Mouse (Mus musculus) limb, embryonic 11.5 days (tissue): ENCODE data around the gene Adam6b. TPM values are rescaled to one million over a fixed set of nuclear protein-coding genes. Genes with fewer than 3 reads are reported as not detected.

Source experiments
- ATAC-seq: fragments of 200-750 bp; cut with Nextera tagmentation; 2 replicates; pipeline ENCODE4 v1.8.0; 2017; ENCODE audit warnings: low read depth; ENCODE audit not compliant: insufficient number of reproducible peaks, low FRiP score, low TSS enrichment
- DNase-seq: peaks from one replicate; pipeline ENCODE4 v3.0.0-alpha.2; 2015; ENCODE audit warnings: low spot score
- H3K27ac ChIP-seq: fragments of 300-500 bp; sonication (generic); replicated peaks from 2 replicates; pipeline ENCODE4 v1.5.1; 2014; ENCODE audit warnings: low read depth, mild to moderate bottlenecking, low read length
- H3K27me3 ChIP-seq: fragments of 300-500 bp; sonication (generic); 2 replicates; pipeline ENCODE4 v1.6.1; 2014; ENCODE audit warnings: mild to moderate bottlenecking, low read length, mixed read lengths; ENCODE audit not compliant: control insufficient read depth, insufficient read depth
- H3K36me3 ChIP-seq: fragments of 300-500 bp; sonication (generic); 2 replicates; pipeline ENCODE4 v1.6.1; 2014; ENCODE audit warnings: mild to moderate bottlenecking, low read length, moderate library complexity, mixed read lengths; ENCODE audit not compliant: control insufficient read depth, insufficient read depth
- H3K4me1 ChIP-seq: fragments of 300-500 bp; sonication (generic); 2 replicates; pipeline ENCODE4 v1.6.1; 2014; ENCODE audit warnings: low read length, mixed read lengths; ENCODE audit not compliant: control insufficient read depth, insufficient read depth
- H3K4me2 ChIP-seq: fragments of 300-500 bp; sonication (generic); 2 replicates; pipeline ENCODE4 v1.6.1; 2014; ENCODE audit warnings: low read depth, mild to moderate bottlenecking, moderate library complexity; ENCODE audit not compliant: severe bottlenecking
- H3K4me3 ChIP-seq: fragments of 300-500 bp; sonication (generic); 2 replicates; pipeline ENCODE4 v1.5.1; 2014; ENCODE audit warnings: low read depth, low read length
- H3K9ac ChIP-seq: fragments of 300-500 bp; sonication (generic); 2 replicates; pipeline ENCODE4 v1.6.1; 2014; ENCODE audit warnings: mild to moderate bottlenecking, low read length
- H3K9me3 ChIP-seq: fragments of 300-500 bp; sonication (generic); 2 replicates; pipeline ENCODE4 v1.6.1; 2016; ENCODE audit warnings: low read length; ENCODE audit not compliant: control insufficient read depth
- WGBS: fragments of 180-500 bp; shearing (Covaris S2); extraction: QIAGEN DNeasy Blood & Tissue Kit; methylation state at CpG from one replicate; pipeline ENCODE4 v1.1.7; 2014; 5-methylcytosine and 5-hydroxymethylcytosine counted together
- polyA plus RNA-seq: library from polyadenylated mRNA; unstranded; fragments of >200 nt; fragmentation: Nextera tagmentation; extraction: Ambion mirVana; gene quantifications from 2 replicates; pipeline ENCODE4 v1.2.1, GENCODE M21; 2014

The Adam6b gene
- polyA plus RNA-seq, 1 experiment from 2014 or later = not detected

DNA sequence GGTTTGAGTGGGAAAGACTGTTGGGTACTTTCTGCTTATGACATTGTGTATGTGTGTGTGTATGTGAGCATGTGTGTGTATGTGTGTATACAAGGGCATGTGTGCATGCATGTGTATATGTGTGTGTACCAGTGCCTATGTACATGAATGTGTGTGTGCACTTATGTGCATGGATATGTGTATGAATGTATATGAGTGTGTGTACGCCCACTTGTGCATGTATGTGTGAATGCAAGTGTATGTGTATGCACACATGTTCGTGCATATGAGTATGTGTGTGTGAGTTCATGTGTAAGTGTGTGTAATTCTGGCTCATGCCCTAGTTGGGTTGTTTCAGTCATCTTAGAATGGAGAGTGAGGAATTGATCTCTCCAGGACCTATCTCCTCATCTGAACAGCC, 36.6 kb downstream of the Adam6b start:
- H3K27ac ChIP-seq = no peak overlapping the region
- H3K9me3 ChIP-seq = no peaks in the 10 kb centered on the region; the same call in 1 of the 2 replicates
- no peak overlapping the region for H3K4me2 ChIP-seq
- DNase-seq (no peak), ATAC-seq (no peak)
- H3K4me3 ChIP-seq = no peak overlapping the region
- 71% methylated on average over 2 of the region's 2 CpGs for WGBS
- H3K36me3 ChIP-seq = no peaks in the 10 kb centered on the region
- no peaks in the 10 kb centered on the region for H3K4me1 ChIP-seq
- H3K9ac ChIP-seq = no peak overlapping the region
- H3K27me3 ChIP-seq = no peaks in the 10 kb centered on the region

Other genes starting within 250 kb of the Adam6b start
- not detected in 2 replicates for gene Adam6a, start 54.4 kb downstream of the Adam6b start, polyA plus RNA-seq